Comparison of ENCODE assay signal across 8 mouse cellular contexts in genomic region chrX:53058459-53059280, GRCm38 (mm10).
DNase-seq lines count a peak whose midpoint lies in the region; ATAC-seq and TF ChIP-seq lines count a peak whose summit lies in the region.

No protein-coding gene starts in this region.

- peak; percentile 44 for DNase-seq in adrenal gland, adult 2 months
- no peak for DNase-seq in adrenal gland, adult 8-10 months
- DNase-seq in urinary bladder, postnatal 14 days (ENCODE audit: low spot score): peak; percentile 2
- no peak for DNase-seq in urinary bladder, postnatal 4 days (ENCODE audit: low spot score in 2 of 2)
- no peak for DNase-seq in lung, postnatal 0 days (ENCODE audit: low spot score)
- no peak for DNase-seq in layer of hippocampus, adult 2 months (ENCODE audit: low spot score in 2 of 2)

- H3K9ac ChIP-seq in hindbrain, embryonic 13.5 days: no peak overlapping the region
- H3K9ac ChIP-seq in lung, postnatal 0 days (replicated peaks; ENCODE audit: low read depth): peak overlapping the region; percentile 36; the same call in 1 of the 2 replicates
- H3K9ac ChIP-seq in stomach, embryonic 16.5 days (ENCODE audit: low read length): peak overlapping the region; percentile 60

- ATAC-seq in hindbrain, embryonic 13.5 days (ENCODE audit: low FRiP score): no peak
- ATAC-seq in lung, postnatal 0 days: 0 out of 2 replicates have a peak, but pooled peaks have one; percentile 2
- no peak for ATAC-seq in stomach, embryonic 16.5 days (ENCODE audit: insufficient read depth, low FRiP score)

- H3K9me3 ChIP-seq in hindbrain, embryonic 13.5 days: no peaks in the 10 kb centered on the region
- H3K9me3 ChIP-seq in lung, postnatal 0 days (ENCODE audit: low read length): no peaks in the 10 kb centered on the region
- no peaks in the 10 kb centered on the region for H3K9me3 ChIP-seq in stomach, embryonic 16.5 days (replicated peaks; ENCODE audit: control insufficient read depth, low read length)

- 0 out of 2 replicates have a peak, but pooled peaks cover 9% of the 10 kb centered on the region for H3K4me1 ChIP-seq in hindbrain, embryonic 13.5 days (replicated peaks)
- H3K4me1 ChIP-seq in lung, postnatal 0 days (ENCODE audit: insufficient read depth, low read depth, low read length): no peaks in the 10 kb centered on the region; the same call in 1 of the 2 replicates
- H3K4me1 ChIP-seq in stomach, embryonic 16.5 days (ENCODE audit: control insufficient read depth, insufficient read depth, low read length): peaks cover 8% of the 10 kb centered on the region

- WGBS in hindbrain, embryonic 13.5 days: 17% methylated on average over 33 of the region's 33 CpGs
- WGBS in lung, postnatal 0 days: 11% methylated on average over 33 of the region's 33 CpGs
- WGBS in stomach, embryonic 16.5 days: 14% methylated on average over 33 of the region's 33 CpGs

- H3K36me3 ChIP-seq in hindbrain, embryonic 13.5 days: no peaks in the 10 kb centered on the region
- H3K36me3 ChIP-seq in lung, postnatal 0 days (ENCODE audit: insufficient read depth, low read length): no peaks in the 10 kb centered on the region
- no peaks in the 10 kb centered on the region for H3K36me3 ChIP-seq in stomach, embryonic 16.5 days (ENCODE audit: control insufficient read depth, insufficient read depth, low read length)

- H3K27ac ChIP-seq in hindbrain, embryonic 13.5 days: no peak overlapping the region
- H3K27ac ChIP-seq in lung, postnatal 0 days (ENCODE audit: low read length): peak overlapping the region; percentile 95
- peak overlapping the region; percentile 60; the same call in 1 of the 2 replicates for H3K27ac ChIP-seq in stomach, embryonic 16.5 days (ENCODE audit: low read length)
- no peak overlapping the region for H3K27ac ChIP-seq in layer of hippocampus, adult 2 months

- peaks cover 31% of the 10 kb centered on the region for H3K27me3 ChIP-seq in hindbrain, embryonic 13.5 days
- no peaks in the 10 kb centered on the region for H3K27me3 ChIP-seq in lung, postnatal 0 days (replicated peaks; ENCODE audit: insufficient read depth, low read length)
- H3K27me3 ChIP-seq in stomach, embryonic 16.5 days (ENCODE audit: control insufficient read depth, insufficient read depth, low read length): no peaks in the 10 kb centered on the region

- no peak for TF ChIP-seq CTCF in lung, postnatal 0 days (IDR thresholded peaks at IDR 0.05)
- no peak for TF ChIP-seq CTCF in layer of hippocampus, adult 2 months (conservative IDR thresholded peaks at IDR 0.05)

- H3K4me3 ChIP-seq in hindbrain, embryonic 13.5 days: peak overlapping the region; percentile 17
- peak overlapping the region; percentile 31 for H3K4me3 ChIP-seq in lung, postnatal 0 days (ENCODE audit: low read depth, low read length)
- peak overlapping the region; percentile 30 for H3K4me3 ChIP-seq in stomach, embryonic 16.5 days (replicated peaks; ENCODE audit: low read length)
- H3K4me3 ChIP-seq in layer of hippocampus, adult 2 months: no peak overlapping the region

- no peak for TF ChIP-seq EP300 in lung, postnatal 0 days (IDR thresholded peaks at IDR 0.05)

- H3K4me2 ChIP-seq in hindbrain, embryonic 13.5 days: peak overlapping the region; percentile 43
- H3K4me2 ChIP-seq in lung, postnatal 0 days (replicated peaks; ENCODE audit: low read depth, low read length): peak overlapping the region; percentile 55
- H3K4me2 ChIP-seq in stomach, embryonic 16.5 days (ENCODE audit: low read depth, low read length): peak overlapping the region; percentile 64

Comparison
In these comparisons a context has a peak if more than half of its experiments do, and no peak if none do; other contexts are left out.
1. DNase-seq: peak in adrenal gland, adult 2 months (single experiment) and urinary bladder, postnatal 14 days (single experiment); none in adrenal gland, adult 8-10 months (single experiment), urinary bladder, postnatal 4 days (0 of 2), lung, postnatal 0 days (single experiment) and layer of hippocampus, adult 2 months (0 of 2).
2. H3K27ac ChIP-seq: peak in lung, postnatal 0 days (single experiment) and stomach, embryonic 16.5 days (single experiment); none in hindbrain, embryonic 13.5 days (single experiment) and layer of hippocampus, adult 2 months (single experiment).
3. Peak in every context shown above with its lines, with median percentiles within 50 percentile points of each other: H3K4me2 ChIP-seq.